Mouse (Mus musculus): ENCODE measurements at regions not wholly inside any gene's neighbourhood (a gene's known extent, or its start where the extent isn't known, plus 50 kb on each side); places are given as distances from the start of the nearest gene placed in this dataset.

- Histone ChIP-seq H3K4me3 (ENCODE audit: insufficient read depth, low read depth, low read length) (no peak overlapping the region), H3K27ac (ENCODE audit: insufficient read depth, low read depth, low read length) (no peak overlapping the region), H3K4me1 (ENCODE audit: control insufficient read depth, insufficient read depth, low read length) (peaks cover 2% of the 10 kb centered on the region; the same call in 1 of the 2 replicates)
- TF ChIP-seq POLR2A (IDR thresholded peaks at IDR 0.05; ENCODE audit: insufficient read depth, low read depth, low read length) (no peak), CTCF (IDR thresholded peaks at IDR 0.05; ENCODE audit: insufficient read depth, low read depth, low read length) (no peak)
- WGBS: 93% methylated on average over 5 of the region's 5 CpGs
Measured at GRCm38 (mm10) chr4:131591456-131591855, 246.6 kb downstream of the Ptpru start.

GRCm38 (mm10) chr4:131597996-131598395 is 240.1 kb downstream of the Ptpru start:
- Histone ChIP-seq H3K4me3 (ENCODE audit: insufficient read depth, low read depth, low read length) (no peak overlapping the region), H3K27ac (ENCODE audit: insufficient read depth, low read depth, low read length) (no peak overlapping the region), H3K4me1 (ENCODE audit: control insufficient read depth, insufficient read depth, low read length) (peaks cover 20% of the 10 kb centered on the region)
- 38% methylated on average over 10 of the region's 10 CpGs for WGBS
- TF ChIP-seq POLR2A (IDR thresholded peaks at IDR 0.05; ENCODE audit: insufficient read depth, low read depth, low read length): no peak
- TF ChIP-seq CTCF (IDR thresholded peaks at IDR 0.05; ENCODE audit: insufficient read depth, low read depth, low read length): no peak

- Histone ChIP-seq H3K4me1 (ENCODE audit: control insufficient read depth, insufficient read depth, low read length) (peaks cover 10% of the 10 kb centered on the region), H3K4me3 (ENCODE audit: insufficient read depth, low read depth, low read length) (no peak overlapping the region), H3K27ac (ENCODE audit: insufficient read depth, low read depth, low read length) (no peak overlapping the region)
- WGBS: 78% methylated on average over 8 of the region's 8 CpGs
- TF ChIP-seq CTCF (IDR thresholded peaks at IDR 0.05; ENCODE audit: insufficient read depth, low read depth, low read length): no peak
- TF ChIP-seq POLR2A (IDR thresholded peaks at IDR 0.05; ENCODE audit: insufficient read depth, low read depth, low read length): no peak
Measured at GRCm38 (mm10) chr4:131614434-131614833, 223.7 kb downstream of the Ptpru start.

DNA sequence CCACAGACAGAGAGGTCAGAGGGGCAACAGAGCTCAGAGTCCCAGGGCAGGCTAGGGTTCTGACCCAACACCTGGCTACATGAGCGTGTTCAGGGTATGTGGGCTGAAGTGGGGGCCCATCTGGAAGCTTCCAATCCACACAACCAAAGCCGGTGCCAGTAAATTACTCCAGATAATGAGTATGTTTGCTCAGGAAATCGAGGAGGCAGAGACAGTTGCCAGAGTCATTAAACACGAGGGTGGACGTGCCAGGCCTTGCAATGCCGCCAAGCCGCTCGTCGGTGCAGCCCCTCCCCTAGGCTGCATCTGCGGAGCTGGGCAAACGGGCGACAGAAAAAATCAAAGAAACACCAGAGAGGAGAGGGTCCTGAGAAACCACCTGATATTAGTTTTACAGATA is 222.5 kb downstream of the Ptpru start:
- WGBS: 16% methylated on average over 12 of the region's 12 CpGs
- no peak for TF ChIP-seq POLR2A (IDR thresholded peaks at IDR 0.05; ENCODE audit: insufficient read depth, low read depth, low read length)
- no peak for TF ChIP-seq CTCF (IDR thresholded peaks at IDR 0.05; ENCODE audit: insufficient read depth, low read depth, low read length)

GRCm38 (mm10) chr4:131638105-131638504 is 200.0 kb downstream of the Ptpru start:
- 90% methylated on average over 5 of the region's 5 CpGs for WGBS
- H3K4me3 ChIP-seq (ENCODE audit: insufficient read depth, low read depth, low read length): no peak overlapping the region
- TF ChIP-seq POLR2A (IDR thresholded peaks at IDR 0.05; ENCODE audit: insufficient read depth, low read depth, low read length) (no peak), CTCF (IDR thresholded peaks at IDR 0.05; ENCODE audit: insufficient read depth, low read depth, low read length) (no peak)
- no peak overlapping the region for H3K27ac ChIP-seq (ENCODE audit: insufficient read depth, low read depth, low read length)
- H3K4me1 ChIP-seq (ENCODE audit: control insufficient read depth, insufficient read depth, low read length): peaks cover 2% of the 10 kb centered on the region; the same call in 1 of the 2 replicates

More for the DNA sequence above, 222.5 kb downstream of the Ptpru start:
- H3K27ac ChIP-seq (ENCODE audit: insufficient read depth, low read depth, low read length): no peak overlapping the region
- no peak overlapping the region for H3K4me3 ChIP-seq (ENCODE audit: insufficient read depth, low read depth, low read length)
- H3K4me1 ChIP-seq (ENCODE audit: control insufficient read depth, insufficient read depth, low read length): peaks cover 10% of the 10 kb centered on the region

- WGBS: 67% methylated on average over 8 of the region's 8 CpGs
- no peak overlapping the region for H3K4me3 ChIP-seq (ENCODE audit: insufficient read depth, low read depth, low read length)
- TF ChIP-seq POLR2A (IDR thresholded peaks at IDR 0.05; ENCODE audit: insufficient read depth, low read depth, low read length) (no peak), CTCF (IDR thresholded peaks at IDR 0.05; ENCODE audit: insufficient read depth, low read depth, low read length) (no peak)
- H3K27ac ChIP-seq (ENCODE audit: insufficient read depth, low read depth, low read length): no peak overlapping the region
- peaks cover 6% of the 10 kb centered on the region for H3K4me1 ChIP-seq (ENCODE audit: control insufficient read depth, insufficient read depth, low read length)
Measured at GRCm38 (mm10) chr4:131656034-131656433, 182.1 kb downstream of the Ptpru start.

- Histone ChIP-seq H3K4me1 (ENCODE audit: control insufficient read depth, insufficient read depth, low read length) (no peaks in the 10 kb centered on the region), H3K27ac (ENCODE audit: insufficient read depth, low read depth, low read length) (no peak overlapping the region), H3K4me3 (ENCODE audit: insufficient read depth, low read depth, low read length) (no peak overlapping the region)
- TF ChIP-seq CTCF (IDR thresholded peaks at IDR 0.05; ENCODE audit: insufficient read depth, low read depth, low read length) (no peak), POLR2A (IDR thresholded peaks at IDR 0.05; ENCODE audit: insufficient read depth, low read depth, low read length) (no peak)
- WGBS: 40% methylated on average over 10 of the region's 10 CpGs
Measured at GRCm38 (mm10) chr4:131657922-131658321, 180.2 kb downstream of the Ptpru start.

- Histone ChIP-seq H3K27ac (ENCODE audit: insufficient read depth, low read depth, low read length) (no peak overlapping the region), H3K4me3 (ENCODE audit: insufficient read depth, low read depth, low read length) (no peak overlapping the region), H3K4me1 (ENCODE audit: control insufficient read depth, insufficient read depth, low read length) (no peaks in the 10 kb centered on the region)
- no peak for TF ChIP-seq POLR2A (IDR thresholded peaks at IDR 0.05; ENCODE audit: insufficient read depth, low read depth, low read length)
- TF ChIP-seq CTCF (IDR thresholded peaks at IDR 0.05; ENCODE audit: insufficient read depth, low read depth, low read length): no peak
- 90% methylated on average over 2 of the region's 2 CpGs for WGBS
Measured at GRCm38 (mm10) chr4:131660931-131661330, 177.2 kb downstream of the Ptpru start.

DNA sequence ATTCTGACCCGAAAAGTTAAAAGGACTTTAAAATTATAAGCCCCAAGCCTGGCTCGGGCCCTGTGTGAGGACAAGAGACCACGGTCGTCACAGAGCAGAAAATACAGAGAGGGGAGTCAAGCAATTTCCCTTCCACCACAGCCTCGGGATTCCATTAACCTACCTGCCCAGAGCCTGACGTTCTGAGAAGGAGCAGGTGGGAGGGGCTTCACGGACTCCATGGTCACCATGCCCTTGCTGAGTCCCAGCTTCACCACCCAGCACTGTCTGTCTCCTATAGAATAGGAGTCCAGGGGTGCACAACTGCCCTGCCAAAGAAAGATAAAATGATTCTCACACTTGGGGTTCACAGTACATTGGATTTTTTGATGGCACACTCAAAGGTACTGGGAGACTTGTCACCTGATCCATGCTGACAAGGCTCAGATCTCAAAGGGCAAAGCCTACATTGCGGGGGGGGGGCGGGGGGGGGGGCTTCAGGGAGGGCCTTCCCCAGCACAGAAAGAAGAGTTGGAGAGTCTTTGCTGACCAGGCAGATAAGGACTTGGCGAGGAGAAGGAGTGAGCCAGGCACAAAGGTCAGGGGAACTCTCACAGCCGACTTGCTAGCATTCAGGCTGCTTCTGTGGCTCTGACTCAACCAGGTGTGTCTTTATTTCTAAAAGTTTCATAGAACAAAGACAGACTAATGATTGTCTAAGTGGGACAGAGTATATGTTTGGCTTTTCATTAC is 166.1 kb downstream of the Ptpru start:
- Histone ChIP-seq H3K4me1 (ENCODE audit: control insufficient read depth, insufficient read depth, low read length) (no peaks in the 10 kb centered on the region), H3K27ac (ENCODE audit: insufficient read depth, low read depth, low read length) (no peak overlapping the region), H3K4me3 (ENCODE audit: insufficient read depth, low read depth, low read length) (no peak overlapping the region)
- no peak for TF ChIP-seq CTCF (IDR thresholded peaks at IDR 0.05; ENCODE audit: insufficient read depth, low read depth, low read length)
- TF ChIP-seq POLR2A (IDR thresholded peaks at IDR 0.05; ENCODE audit: insufficient read depth, low read depth, low read length): no peak
- 71% methylated on average over 11 of the region's 11 CpGs for WGBS
